Mouse (Mus musculus) right cerebral cortex, adult 2 months (tissue): ENCODE data around the gene Pofut2.

Experiments
- DNase-seq, 2 experiments: peaks; one replicate each; pipeline ENCODE4 v3.0.0; 2021 to 2022; ENCODE audit warnings: low spot score in 2 of 2

Gene Pofut2

DNA sequence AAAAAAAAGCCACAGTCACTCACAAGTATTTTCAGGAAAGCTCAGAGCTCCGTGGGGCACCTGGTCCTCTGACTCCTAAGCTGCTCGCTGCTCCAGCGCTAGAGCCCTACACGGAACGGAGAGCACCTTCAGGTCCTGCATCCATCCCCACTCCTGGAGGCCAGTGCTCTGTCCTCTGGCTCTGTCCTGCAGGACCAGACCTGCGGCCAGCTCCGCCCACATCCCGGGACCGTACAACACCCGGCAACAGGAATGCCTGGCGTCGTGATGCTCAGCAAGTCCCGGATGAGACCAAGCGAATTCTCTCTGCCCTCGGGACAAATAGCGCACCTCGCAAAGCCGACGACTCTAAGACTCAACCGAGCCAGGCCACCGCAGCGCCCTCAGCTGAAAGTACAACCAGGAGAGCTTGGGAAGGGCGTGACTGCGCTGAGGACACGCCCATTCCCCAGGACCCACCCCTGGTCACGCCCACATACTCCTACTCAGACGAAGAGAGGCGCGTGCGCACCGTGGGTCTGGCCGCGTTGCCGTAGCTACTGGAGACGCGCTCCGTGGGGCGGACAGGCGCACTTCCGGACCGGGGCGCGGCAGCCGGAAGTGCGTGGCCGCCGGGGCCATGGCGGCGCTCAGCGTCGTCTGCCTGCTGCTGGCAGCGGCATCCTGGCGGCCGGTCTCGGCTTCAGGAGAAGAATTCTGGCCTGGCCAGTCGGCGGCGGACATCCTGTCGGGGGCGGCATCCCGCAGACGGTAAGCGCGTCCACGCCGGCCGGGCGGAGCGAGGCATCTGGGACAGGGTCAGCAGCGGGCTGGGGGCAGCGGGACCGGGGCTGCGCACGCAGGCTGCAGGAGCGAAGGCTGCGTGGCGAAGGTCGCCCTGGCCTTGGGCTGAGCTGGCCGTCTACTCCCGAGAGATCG lies at the start of gene Pofut2:
Pofut2 (plus strand) TSS at position 515 of the 918 bp plus-strand sequence.
- peak; percentile 92 to 93 for DNase-seq

DNA sequence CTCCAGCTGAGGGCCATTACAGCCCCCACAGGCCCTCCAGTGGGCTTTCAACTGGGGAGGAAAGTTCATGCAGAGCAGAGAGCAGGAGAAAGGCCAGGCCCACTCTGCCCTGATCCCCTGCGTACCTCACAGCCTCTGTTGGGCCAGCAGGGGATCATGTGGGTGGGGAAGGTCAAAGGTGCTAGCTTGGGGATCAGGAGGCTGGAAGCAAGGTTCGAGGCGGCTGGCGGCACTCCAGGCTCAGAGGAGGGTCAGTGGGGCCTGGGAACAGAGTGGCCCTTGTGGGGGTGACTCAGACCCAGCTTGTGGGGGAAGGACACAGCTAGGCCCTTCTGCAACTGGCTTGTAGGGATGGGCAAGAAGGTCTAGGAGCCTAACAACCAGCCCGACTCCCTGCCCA lies 49.8 kb upstream of the Pofut2 start:
- DNase-seq: no peak

- DNase-seq: no peak
These were observed 48.4 kb upstream of the Pofut2 start for GRCm38 (mm10) chr10:77210666-77211065.

DNA sequence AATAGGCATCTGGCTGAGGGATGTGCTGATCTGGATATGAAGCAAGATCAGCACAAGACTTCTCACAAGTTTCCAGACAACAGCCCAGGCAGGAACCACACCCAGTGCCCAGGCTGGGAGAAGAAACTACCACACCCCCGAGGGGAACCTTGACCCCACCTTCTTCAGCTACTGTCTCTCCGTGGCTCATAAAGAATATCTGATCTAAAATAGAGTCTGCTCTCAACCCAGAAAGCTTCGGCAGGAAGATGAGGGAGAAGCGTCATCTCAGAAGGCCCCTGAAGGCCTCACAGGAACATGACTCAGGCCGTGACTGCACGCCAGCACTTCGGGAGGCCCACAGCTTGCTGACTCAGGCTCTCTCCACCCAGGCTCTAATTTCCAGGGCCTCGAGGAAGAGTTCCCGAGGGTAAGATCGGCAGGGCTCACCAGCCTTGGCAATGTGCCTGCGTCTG lies 47.9 kb upstream of the Pofut2 start:
- peak; percentile 40 to 50 for DNase-seq

GRCm38 (mm10) chr10:77212354-77213120 lies 46.5 kb upstream of the Pofut2 start:
- DNase-seq: no peak

DNA sequence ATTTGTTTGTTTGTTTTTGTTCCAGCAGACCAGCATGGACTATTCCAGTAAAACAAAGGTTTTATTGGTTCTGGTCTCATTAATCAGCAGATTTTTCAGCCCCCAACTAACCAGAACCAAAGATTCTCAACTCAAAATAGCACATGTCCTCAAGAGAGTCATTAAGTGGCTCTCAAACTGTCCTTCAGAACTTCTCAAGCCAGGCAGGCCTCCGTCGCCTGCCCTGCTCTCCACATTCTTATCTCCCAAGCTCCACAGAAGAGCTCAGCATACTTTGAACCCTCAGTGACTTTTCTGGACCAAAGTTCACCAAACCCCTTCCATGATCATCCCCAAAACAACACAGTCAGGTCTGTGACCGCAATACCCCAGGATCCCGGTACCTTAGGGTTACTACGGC lies 45.5 kb upstream of the Pofut2 start:
- DNase-seq: no peak

- no peak for DNase-seq
These were observed 44.4 kb upstream of the Pofut2 start for GRCm38 (mm10) chr10:77214586-77214985.

DNA sequence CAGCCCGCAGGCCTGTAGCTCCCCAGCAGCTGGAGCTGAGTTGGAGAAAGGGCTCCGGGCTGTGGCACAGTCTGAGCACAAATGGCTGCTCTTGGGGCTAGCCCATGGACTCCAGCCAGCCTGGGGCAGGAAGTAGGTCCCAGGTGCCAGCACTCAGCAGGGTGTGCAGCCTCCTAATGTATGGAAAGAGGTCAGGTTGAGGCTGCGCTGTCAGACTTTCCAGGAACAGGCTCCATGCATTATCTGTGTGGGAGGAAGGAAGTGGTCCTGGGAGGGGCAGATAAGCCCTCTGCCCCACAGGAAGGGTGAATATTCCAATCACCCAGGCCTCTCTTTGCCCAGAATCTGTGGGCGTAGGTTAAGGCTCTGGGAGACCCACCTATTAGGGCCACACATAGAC lies 43.4 kb upstream of the Pofut2 start:
- DNase-seq: no peak

- DNase-seq: no peak
These were observed 42.7 kb upstream of the Pofut2 start for GRCm38 (mm10) chr10:77216313-77216712.

GRCm38 (mm10) chr10:77217155-77217731 lies 41.8 kb upstream of the Pofut2 start:
- DNase-seq: no peak

DNA sequence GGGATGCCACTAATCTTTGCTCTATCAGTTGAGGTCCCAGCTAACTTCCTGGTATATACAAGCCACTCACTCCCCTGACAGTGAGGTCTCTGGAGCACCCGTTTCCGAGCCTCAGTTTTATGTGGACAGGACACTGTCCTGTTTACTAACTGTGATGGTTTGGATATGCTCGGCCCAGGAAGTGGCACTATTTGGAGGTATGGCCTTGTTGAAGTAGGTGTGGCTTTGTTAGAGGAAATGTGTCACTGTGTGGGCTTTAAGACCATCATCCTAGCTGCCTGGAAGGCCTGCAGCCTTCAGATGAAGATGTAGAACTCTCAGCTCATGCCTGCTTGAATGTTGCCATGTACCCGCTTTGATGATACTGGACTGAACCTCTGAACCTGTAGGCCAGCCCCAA lies 41.0 kb upstream of the Pofut2 start:
- DNase-seq: no peak

DNA sequence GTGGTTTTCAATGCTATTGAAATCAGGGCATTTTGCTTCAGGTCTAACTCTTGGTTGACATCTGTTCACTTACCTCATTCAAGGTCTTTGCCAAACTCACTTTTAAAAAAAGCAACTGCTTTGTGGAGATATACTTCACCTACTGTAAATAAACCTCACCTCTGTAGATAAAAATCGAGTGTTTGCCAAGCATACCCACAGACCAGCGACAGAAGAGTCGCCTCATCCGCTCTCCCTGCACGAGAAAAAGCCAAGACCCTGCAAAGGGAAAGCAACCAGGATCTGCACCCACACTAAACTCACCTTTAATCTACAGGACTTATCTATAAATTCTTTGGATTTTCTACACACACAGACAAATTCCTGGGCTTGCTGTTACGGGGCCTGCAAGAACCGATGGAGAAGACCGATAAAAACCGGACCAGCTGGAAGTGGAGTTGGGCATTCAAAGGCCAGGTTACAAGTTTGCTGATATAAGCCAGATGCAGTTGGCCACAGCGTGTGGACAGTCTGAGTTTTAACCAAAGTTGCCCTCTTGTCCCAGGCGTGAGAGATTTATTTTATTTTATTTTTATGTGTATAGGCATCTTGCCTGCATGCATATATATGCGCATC lies 39.5 kb upstream of the Pofut2 start:
- no peak for DNase-seq

- no peak for DNase-seq
These were observed 37.9 kb upstream of the Pofut2 start for GRCm38 (mm10) chr10:77221108-77221507.

DNA sequence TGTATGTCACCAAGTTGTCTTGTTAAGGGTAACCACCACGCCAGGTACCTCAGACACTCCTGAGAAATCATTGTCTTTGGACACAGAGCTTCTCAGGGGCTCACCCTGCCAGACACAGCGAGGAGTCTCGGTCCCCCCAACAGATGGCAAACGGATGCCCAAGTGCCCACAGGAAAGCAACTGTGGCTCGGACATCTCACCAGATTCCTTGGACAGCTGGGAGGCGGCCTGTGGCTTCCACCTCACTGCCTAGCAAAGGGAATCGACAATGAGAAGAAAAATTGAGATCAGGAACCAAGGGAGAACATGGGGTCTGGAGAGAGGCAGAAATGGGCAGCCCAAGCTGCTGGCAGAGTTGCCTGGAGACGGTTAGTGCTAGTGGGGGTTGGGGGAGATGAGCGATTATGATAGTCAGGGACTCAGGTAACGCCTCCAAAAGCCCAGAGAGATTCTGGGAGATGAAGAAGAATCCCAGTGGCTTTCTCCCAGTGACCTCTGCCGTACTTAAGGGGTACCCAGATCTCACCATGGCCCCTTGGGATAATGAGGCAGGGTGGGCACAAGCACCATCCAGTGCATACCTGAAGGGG lies 36.0 kb upstream of the Pofut2 start:
- DNase-seq: no peak

GRCm38 (mm10) chr10:77224390-77224789 lies 34.6 kb upstream of the Pofut2 start:
- DNase-seq: no peak

GRCm38 (mm10) chr10:77225414-77225813 lies 33.6 kb upstream of the Pofut2 start:
- peak; percentile 36 to 39 for DNase-seq

GRCm38 (mm10) chr10:77225995-77226688 lies 32.9 kb upstream of the Pofut2 start:
- no peak for DNase-seq

- DNase-seq: no peak
These were observed 32.2 kb upstream of the Pofut2 start for GRCm38 (mm10) chr10:77226691-77227367.

DNA sequence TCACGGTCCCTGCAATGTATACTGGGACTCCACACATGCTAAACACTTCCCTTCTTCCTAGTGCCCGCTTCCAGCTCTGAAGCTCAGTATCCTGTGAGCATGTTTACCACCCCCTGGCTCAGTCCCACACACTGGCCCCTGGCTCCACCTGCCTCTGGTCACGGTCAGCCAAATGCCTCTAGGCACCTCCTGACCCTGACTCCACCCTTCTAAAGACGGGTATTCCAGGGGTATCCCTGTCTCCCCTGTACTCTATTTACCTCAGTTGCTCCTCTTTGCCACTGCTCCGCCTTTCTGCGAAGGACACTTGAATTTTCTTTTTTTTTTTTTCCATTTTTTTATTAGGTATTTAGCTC lies 31.7 kb upstream of the Pofut2 start:
- no peak for DNase-seq
